Mouse (Mus musculus): ENCODE data around the gene Slc18a2. TPM values are rescaled to one million over a fixed set of nuclear protein-coding genes. Genes with fewer than 3 reads are reported as not detected.

Gene Slc18a2
- polyA plus RNA-seq, 1 experiment from 2014 or later = 9.3 TPM

GRCm38 (mm10) chr19:59261604-59262003 lies 908 bp downstream of the Slc18a2 start:
- Histone ChIP-seq H3K27me3 (ENCODE audit: control insufficient read depth, insufficient read depth, low read length) (peaks cover 12% of the 10 kb centered on the region), H3K4me3 (ENCODE audit: low read depth, low read length) (no peak overlapping the region), H3K36me3 (ENCODE audit: control insufficient read depth, insufficient read depth, low read length) (no peaks in the 10 kb centered on the region), H3K9me3 (ENCODE audit: control insufficient read depth, low read length) (no peaks in the 10 kb centered on the region), H3K27ac (replicated peaks; ENCODE audit: low read depth, low read length) (no peak overlapping the region), H3K4me2 (ENCODE audit: low read depth, severe bottlenecking) (no peak overlapping the region), H3K4me1 (ENCODE audit: control insufficient read depth, insufficient read depth, low read length) (peaks cover 8% of the 10 kb centered on the region; the same call in 1 of the 2 replicates), H3K9ac (ENCODE audit: low read length) (no peak overlapping the region)
- 52% methylated on average over 7 of the region's 7 CpGs for WGBS
- ATAC-seq (ENCODE audit: insufficient number of reproducible peaks, low FRiP score, low TSS enrichment, low read depth) = no peak
- DNase-seq (ENCODE audit: low spot score) = no peak

GRCm38 (mm10) chr19:59263171-59263570 lies 2.5 kb downstream of the Slc18a2 start:
- H3K9me3 ChIP-seq (ENCODE audit: control insufficient read depth, low read length) = no peaks in the 10 kb centered on the region
- ATAC-seq (ENCODE audit: insufficient number of reproducible peaks, low FRiP score, low TSS enrichment, low read depth) = no peak
- H3K27me3 ChIP-seq (ENCODE audit: control insufficient read depth, insufficient read depth, low read length) = peaks cover 12% of the 10 kb centered on the region
- WGBS = 94% methylated on average over 9 of the region's 9 CpGs
- H3K4me3 ChIP-seq (ENCODE audit: low read depth, low read length) = no peak overlapping the region
- no peaks in the 10 kb centered on the region for H3K36me3 ChIP-seq (ENCODE audit: control insufficient read depth, insufficient read depth, low read length)
- peaks cover 11% of the 10 kb centered on the region; the same call in 1 of the 2 replicates for H3K4me1 ChIP-seq (ENCODE audit: control insufficient read depth, insufficient read depth, low read length)
- H3K27ac ChIP-seq (replicated peaks; ENCODE audit: low read depth, low read length) = no peak overlapping the region
- DNase-seq (ENCODE audit: low spot score) = no peak
- H3K4me2 ChIP-seq (ENCODE audit: low read depth, severe bottlenecking) = no peak overlapping the region
- no peak overlapping the region for H3K9ac ChIP-seq (ENCODE audit: low read length)

GRCm38 (mm10) chr19:59264838-59265532 lies 4.3 kb downstream of the Slc18a2 start:
- H3K4me3 ChIP-seq (ENCODE audit: low read depth, low read length) = no peak overlapping the region
- no peak overlapping the region for H3K4me2 ChIP-seq (ENCODE audit: low read depth, severe bottlenecking)
- WGBS = 77% methylated on average over 9 of the region's 9 CpGs
- DNase-seq (ENCODE audit: low spot score) (no peak), ATAC-seq (ENCODE audit: insufficient number of reproducible peaks, low FRiP score, low TSS enrichment, low read depth) (no peak)
- no peaks in the 10 kb centered on the region for H3K9me3 ChIP-seq (ENCODE audit: control insufficient read depth, low read length)
- H3K4me1 ChIP-seq (ENCODE audit: control insufficient read depth, insufficient read depth, low read length) = peaks cover 11% of the 10 kb centered on the region; the same call in 1 of the 2 replicates
- H3K36me3 ChIP-seq (ENCODE audit: control insufficient read depth, insufficient read depth, low read length) = no peaks in the 10 kb centered on the region
- peaks cover 12% of the 10 kb centered on the region for H3K27me3 ChIP-seq (ENCODE audit: control insufficient read depth, insufficient read depth, low read length)
- no peak overlapping the region for H3K27ac ChIP-seq (replicated peaks; ENCODE audit: low read depth, low read length)
- no peak overlapping the region for H3K9ac ChIP-seq (ENCODE audit: low read length)

- H3K9me3 ChIP-seq (ENCODE audit: control insufficient read depth, low read length) = no peaks in the 10 kb centered on the region
- H3K4me2 ChIP-seq (ENCODE audit: low read depth, severe bottlenecking) = no peak overlapping the region
- no peak for ATAC-seq (ENCODE audit: insufficient number of reproducible peaks, low FRiP score, low TSS enrichment, low read depth)
- no peaks in the 10 kb centered on the region for H3K36me3 ChIP-seq (ENCODE audit: control insufficient read depth, insufficient read depth, low read length)
- peaks cover 7% of the 10 kb centered on the region for H3K27me3 ChIP-seq (ENCODE audit: control insufficient read depth, insufficient read depth, low read length)
- no peak for DNase-seq (ENCODE audit: low spot score)
- no peak overlapping the region for H3K9ac ChIP-seq (ENCODE audit: low read length)
- no peak overlapping the region for H3K4me3 ChIP-seq (ENCODE audit: low read depth, low read length)
- 67% methylated on average over 6 of the region's 6 CpGs for WGBS
- H3K4me1 ChIP-seq (ENCODE audit: control insufficient read depth, insufficient read depth, low read length) = peaks cover 4% of the 10 kb centered on the region; the same call in 1 of the 2 replicates
- H3K27ac ChIP-seq (replicated peaks; ENCODE audit: low read depth, low read length) = no peak overlapping the region
Observed at GRCm38 (mm10) chr19:59265907-59266306, 5.2 kb downstream of the Slc18a2 start.

GRCm38 (mm10) chr19:59267417-59267963 lies 6.8 kb downstream of the Slc18a2 start:
- 5% methylated on average over 5 of the region's 5 CpGs for WGBS
- peak; percentile 40 for DNase-seq (ENCODE audit: low spot score)
- H3K9me3 ChIP-seq (ENCODE audit: control insufficient read depth, low read length) = no peaks in the 10 kb centered on the region
- ATAC-seq (ENCODE audit: insufficient number of reproducible peaks, low FRiP score, low TSS enrichment, low read depth) = no peak
- H3K4me2 ChIP-seq (ENCODE audit: low read depth, severe bottlenecking) = no peak overlapping the region
- no peak overlapping the region for H3K27ac ChIP-seq (replicated peaks; ENCODE audit: low read depth, low read length)
- H3K27me3 ChIP-seq (ENCODE audit: control insufficient read depth, insufficient read depth, low read length) = no peaks in the 10 kb centered on the region
- H3K9ac ChIP-seq (ENCODE audit: low read length) = no peak overlapping the region
- H3K4me1 ChIP-seq (ENCODE audit: control insufficient read depth, insufficient read depth, low read length) = peaks cover 2% of the 10 kb centered on the region; the same call in 1 of the 2 replicates
- no peak overlapping the region for H3K4me3 ChIP-seq (ENCODE audit: low read depth, low read length)
- H3K36me3 ChIP-seq (ENCODE audit: control insufficient read depth, insufficient read depth, low read length) = no peaks in the 10 kb centered on the region

- DNase-seq (ENCODE audit: low spot score) (no peak), ATAC-seq (ENCODE audit: insufficient number of reproducible peaks, low FRiP score, low TSS enrichment, low read depth) (no peak)
- no peak overlapping the region for H3K4me3 ChIP-seq (ENCODE audit: low read depth, low read length)
- no peaks in the 10 kb centered on the region for H3K9me3 ChIP-seq (ENCODE audit: control insufficient read depth, low read length)
- H3K4me1 ChIP-seq (ENCODE audit: control insufficient read depth, insufficient read depth, low read length) = no peaks in the 10 kb centered on the region
- no peak overlapping the region for H3K4me2 ChIP-seq (ENCODE audit: low read depth, severe bottlenecking)
- no peak overlapping the region for H3K27ac ChIP-seq (replicated peaks; ENCODE audit: low read depth, low read length)
- no peak overlapping the region for H3K9ac ChIP-seq (ENCODE audit: low read length)
- H3K36me3 ChIP-seq (ENCODE audit: control insufficient read depth, insufficient read depth, low read length) = no peaks in the 10 kb centered on the region
- no peaks in the 10 kb centered on the region for H3K27me3 ChIP-seq (ENCODE audit: control insufficient read depth, insufficient read depth, low read length)
- 94% methylated on average over 7 of the region's 7 CpGs for WGBS
Observed at GRCm38 (mm10) chr19:59273190-59273589, 12.5 kb downstream of the Slc18a2 start.

- Histone ChIP-seq H3K4me3 (ENCODE audit: low read depth, low read length) (no peak overlapping the region), H3K9ac (ENCODE audit: low read length) (no peak overlapping the region), H3K9me3 (ENCODE audit: control insufficient read depth, low read length) (no peaks in the 10 kb centered on the region), H3K4me2 (ENCODE audit: low read depth, severe bottlenecking) (no peak overlapping the region), H3K27ac (replicated peaks; ENCODE audit: low read depth, low read length) (no peak overlapping the region), H3K4me1 (ENCODE audit: control insufficient read depth, insufficient read depth, low read length) (no peaks in the 10 kb centered on the region), H3K36me3 (ENCODE audit: control insufficient read depth, insufficient read depth, low read length) (no peaks in the 10 kb centered on the region), H3K27me3 (ENCODE audit: control insufficient read depth, insufficient read depth, low read length) (no peaks in the 10 kb centered on the region)
- 77% methylated on average over 7 of the region's 7 CpGs for WGBS
- ATAC-seq (ENCODE audit: insufficient number of reproducible peaks, low FRiP score, low TSS enrichment, low read depth) = no peak
- no peak for DNase-seq (ENCODE audit: low spot score)
Observed at GRCm38 (mm10) chr19:59276354-59276753, 15.7 kb downstream of the Slc18a2 start.

GRCm38 (mm10) chr19:59280841-59281240 lies 20.1 kb downstream of the Slc18a2 start:
- H3K27me3 ChIP-seq (ENCODE audit: control insufficient read depth, insufficient read depth, low read length) = no peaks in the 10 kb centered on the region
- no peaks in the 10 kb centered on the region for H3K9me3 ChIP-seq (ENCODE audit: control insufficient read depth, low read length)
- no peak for ATAC-seq (ENCODE audit: insufficient number of reproducible peaks, low FRiP score, low TSS enrichment, low read depth)
- no peak overlapping the region; the same call in 1 of the 2 replicates for H3K27ac ChIP-seq (replicated peaks; ENCODE audit: low read depth, low read length)
- DNase-seq (ENCODE audit: low spot score) = no peak
- H3K4me2 ChIP-seq (ENCODE audit: low read depth, severe bottlenecking) = no peak overlapping the region
- no peaks in the 10 kb centered on the region for H3K4me1 ChIP-seq (ENCODE audit: control insufficient read depth, insufficient read depth, low read length)
- H3K36me3 ChIP-seq (ENCODE audit: control insufficient read depth, insufficient read depth, low read length) = no peaks in the 10 kb centered on the region
- H3K9ac ChIP-seq (ENCODE audit: low read length) = no peak overlapping the region
- no peak overlapping the region for H3K4me3 ChIP-seq (ENCODE audit: low read depth, low read length)
